Mouse (Mus musculus) liver, adult (tissue): ENCODE measurements around the gene Btbd9.

Source experiments
- GATA4 ChIP-seq: IDR thresholded peaks from 2 replicates; pipeline ENCODE4 v1.6.1; 2014; ENCODE audit warnings: mild to moderate bottlenecking, low read length; ENCODE audit not compliant: insufficient replicate concordance

The Btbd9 gene

GRCm38 (mm10) chr17:30388817-30389216, 187.5 kb downstream of the Btbd9 start:
- no peak for TF ChIP-seq GATA4

GRCm38 (mm10) chr17:30388391-30388790, 187.9 kb downstream of the Btbd9 start:
- no peak for TF ChIP-seq GATA4

GRCm38 (mm10) chr17:30386241-30386640, 190.0 kb downstream of the Btbd9 start:
- TF ChIP-seq GATA4: no peak

GRCm38 (mm10) chr17:30383649-30384048, 192.6 kb downstream of the Btbd9 start:
- TF ChIP-seq GATA4: no peak

- TF ChIP-seq GATA4: no peak
Observed at GRCm38 (mm10) chr17:30378221-30379010, 197.9 kb downstream of the Btbd9 start.

GRCm38 (mm10) chr17:30377754-30378153, 198.5 kb downstream of the Btbd9 start:
- TF ChIP-seq GATA4: no peak

- no peak for TF ChIP-seq GATA4
Observed at GRCm38 (mm10) chr17:30375107-30375506, 201.2 kb downstream of the Btbd9 start.

GRCm38 (mm10) chr17:30368559-30368958, 207.7 kb downstream of the Btbd9 start:
- TF ChIP-seq GATA4: 0 out of 2 replicates have a peak, but pooled peaks have one; percentile 36

- no peak for TF ChIP-seq GATA4
Observed at GRCm38 (mm10) chr17:30364701-30365100, 211.6 kb downstream of the Btbd9 start.

GRCm38 (mm10) chr17:30363365-30363764, 212.9 kb downstream of the Btbd9 start:
- no peak for TF ChIP-seq GATA4

- peak; percentile 27; the same call in 1 of the 2 replicates for TF ChIP-seq GATA4
Observed at GRCm38 (mm10) chr17:30360654-30361053, 215.6 kb downstream of the Btbd9 start.

- no peak for TF ChIP-seq GATA4
Observed at GRCm38 (mm10) chr17:30359392-30359791, 216.9 kb downstream of the Btbd9 start.

- no peak for TF ChIP-seq GATA4
Observed at GRCm38 (mm10) chr17:30355431-30355830, 220.9 kb downstream of the Btbd9 start.

GRCm38 (mm10) chr17:30354381-30354780, 221.9 kb downstream of the Btbd9 start:
- no peak for TF ChIP-seq GATA4

- TF ChIP-seq GATA4: no peak
Observed at GRCm38 (mm10) chr17:30348031-30348430, 228.3 kb downstream of the Btbd9 start.

GRCm38 (mm10) chr17:30347101-30347613, 229.1 kb downstream of the Btbd9 start:
- no peak for TF ChIP-seq GATA4

- no peak for TF ChIP-seq GATA4
Observed at GRCm38 (mm10) chr17:30345008-30345407, 231.3 kb downstream of the Btbd9 start.
